Mouse (Mus musculus): ENCODE measurements around the gene Ntng1. TPM values are rescaled to one million over a fixed set of nuclear protein-coding genes. Genes with fewer than 3 reads are reported as not detected.
A peak's percentile ranks its signal among the peaks of the same experiment; 100 is the strongest.

Gene Ntng1
- polyA plus RNA-seq, 1 experiment: 0.31 TPM

DNA sequence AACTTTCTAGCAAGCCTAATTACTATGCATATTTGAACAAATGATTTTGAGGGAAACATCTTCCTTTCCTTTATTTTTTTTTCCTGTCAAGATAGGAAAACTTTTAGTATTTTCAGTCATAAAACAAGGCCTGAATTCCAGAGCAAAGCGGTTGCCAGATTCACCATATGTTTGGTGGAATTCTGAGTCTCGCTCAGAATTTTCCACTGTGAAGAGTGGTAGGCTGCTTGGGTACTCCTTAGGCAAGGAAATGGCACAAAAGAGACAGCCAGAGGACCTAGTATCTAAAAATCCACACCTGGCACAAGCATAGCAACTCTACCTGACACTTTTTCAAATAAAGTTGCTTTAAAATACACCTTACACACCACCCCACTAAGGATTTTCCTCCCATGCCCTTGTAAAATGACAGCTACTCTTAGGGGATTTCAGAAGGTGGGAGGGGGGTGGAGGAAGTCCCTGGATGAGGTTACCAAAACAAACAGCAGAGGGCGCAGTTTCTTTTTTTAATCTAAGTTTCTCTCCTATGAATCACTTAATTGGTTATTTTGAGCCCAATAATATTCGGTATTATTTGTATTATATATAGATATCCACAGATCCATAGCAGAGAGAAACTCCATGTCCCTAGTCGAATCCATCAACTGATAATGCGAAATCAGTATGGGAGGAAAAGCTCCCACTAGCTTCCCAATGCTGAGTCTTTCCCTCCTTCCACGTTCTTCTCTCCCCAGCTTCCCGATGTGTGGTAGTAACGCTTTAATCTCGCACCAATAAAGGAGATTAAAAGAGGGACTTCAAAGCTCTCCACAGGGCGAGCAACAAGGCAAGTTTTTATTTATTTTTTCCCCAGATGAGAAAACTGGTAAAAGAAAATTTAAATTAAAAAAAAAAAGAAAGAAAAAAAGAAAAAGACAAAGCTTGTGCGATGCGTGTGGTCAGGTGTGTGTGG, 2.2 kb downstream of the Ntng1 start:
- WGBS: 4% methylated on average over 13 of the region's 13 CpGs
- no peaks in the 10 kb centered on the region for H3K36me3 ChIP-seq (ENCODE audit: control insufficient read depth, insufficient read depth, low read length)
- TF ChIP-seq CTCF (conservative IDR thresholded peaks at IDR 0.05; ENCODE audit: insufficient read depth, insufficient read length, low read depth, low read length): peak; percentile 28; the same call in 1 of the 2 replicates
- no peak for TF ChIP-seq POLR2A (IDR thresholded peaks at IDR 0.05; ENCODE audit: low read depth, low read length)
- peak overlapping the region; percentile 57; the same call in 1 of the 2 replicates for H3K4me3 ChIP-seq (ENCODE audit: insufficient read depth, low read depth, low read length)
- H3K27me3 ChIP-seq (replicated peaks; ENCODE audit: control insufficient read depth, insufficient read depth, low read length): peaks cover 7% of the 10 kb centered on the region
- peak; percentile 49 for DNase-seq
- no peak overlapping the region for H3K27ac ChIP-seq (ENCODE audit: insufficient read depth, low read depth, low read length)
- no peaks in the 10 kb centered on the region for H3K4me1 ChIP-seq (ENCODE audit: control insufficient read depth, insufficient read depth, low read length)

- Histone ChIP-seq H3K36me3 (ENCODE audit: control insufficient read depth, insufficient read depth, low read length) (no peaks in the 10 kb centered on the region), H3K4me3 (ENCODE audit: insufficient read depth, low read depth, low read length) (no peak overlapping the region), H3K27me3 (replicated peaks; ENCODE audit: control insufficient read depth, insufficient read depth, low read length) (no peaks in the 10 kb centered on the region; the same call in 1 of the 2 replicates), H3K27ac (ENCODE audit: insufficient read depth, low read depth, low read length) (no peak overlapping the region), H3K4me1 (ENCODE audit: control insufficient read depth, insufficient read depth, low read length) (no peaks in the 10 kb centered on the region)
- WGBS: 16% methylated on average over 1 of the region's 1 CpGs
- TF ChIP-seq CTCF (conservative IDR thresholded peaks at IDR 0.05; ENCODE audit: insufficient read depth, insufficient read length, low read depth, low read length) (no peak), POLR2A (IDR thresholded peaks at IDR 0.05; ENCODE audit: low read depth, low read length) (no peak)
- no peak for DNase-seq
These were observed 7.7 kb downstream of the Ntng1 start for GRCm38 (mm10) chr3:110136115-110136514.

- WGBS: 77% methylated on average over 9 of the region's 9 CpGs
- no peaks in the 10 kb centered on the region for H3K36me3 ChIP-seq (ENCODE audit: control insufficient read depth, insufficient read depth, low read length)
- TF ChIP-seq POLR2A (IDR thresholded peaks at IDR 0.05; ENCODE audit: low read depth, low read length) (no peak), CTCF (conservative IDR thresholded peaks at IDR 0.05; ENCODE audit: insufficient read depth, insufficient read length, low read depth, low read length) (no peak)
- DNase-seq: no peak
- no peak overlapping the region for H3K27ac ChIP-seq (ENCODE audit: insufficient read depth, low read depth, low read length)
- H3K4me1 ChIP-seq (ENCODE audit: control insufficient read depth, insufficient read depth, low read length): no peaks in the 10 kb centered on the region
- no peaks in the 10 kb centered on the region; the same call in 1 of the 2 replicates for H3K27me3 ChIP-seq (replicated peaks; ENCODE audit: control insufficient read depth, insufficient read depth, low read length)
- H3K4me3 ChIP-seq (ENCODE audit: insufficient read depth, low read depth, low read length): no peak overlapping the region
These were observed 10.7 kb downstream of the Ntng1 start for GRCm38 (mm10) chr3:110133150-110133549.

GRCm38 (mm10) chr3:110132289-110132688, 11.5 kb downstream of the Ntng1 start:
- Histone ChIP-seq H3K4me1 (ENCODE audit: control insufficient read depth, insufficient read depth, low read length) (no peaks in the 10 kb centered on the region), H3K27me3 (replicated peaks; ENCODE audit: control insufficient read depth, insufficient read depth, low read length) (no peaks in the 10 kb centered on the region; the same call in 1 of the 2 replicates), H3K36me3 (ENCODE audit: control insufficient read depth, insufficient read depth, low read length) (no peaks in the 10 kb centered on the region), H3K4me3 (ENCODE audit: insufficient read depth, low read depth, low read length) (no peak overlapping the region), H3K27ac (ENCODE audit: insufficient read depth, low read depth, low read length) (no peak overlapping the region)
- no peak for DNase-seq
- TF ChIP-seq CTCF (conservative IDR thresholded peaks at IDR 0.05; ENCODE audit: insufficient read depth, insufficient read length, low read depth, low read length): no peak
- TF ChIP-seq POLR2A (IDR thresholded peaks at IDR 0.05; ENCODE audit: low read depth, low read length): no peak
- 85% methylated on average over 8 of the region's 8 CpGs for WGBS

- H3K36me3 ChIP-seq (ENCODE audit: control insufficient read depth, insufficient read depth, low read length): no peaks in the 10 kb centered on the region
- no peaks in the 10 kb centered on the region for H3K4me1 ChIP-seq (ENCODE audit: control insufficient read depth, insufficient read depth, low read length)
- 62% methylated on average over 18 of the region's 18 CpGs for WGBS
- H3K4me3 ChIP-seq (ENCODE audit: insufficient read depth, low read depth, low read length): no peak overlapping the region
- no peaks in the 10 kb centered on the region; the same call in 1 of the 2 replicates for H3K27me3 ChIP-seq (replicated peaks; ENCODE audit: control insufficient read depth, insufficient read depth, low read length)
- no peak for DNase-seq
- no peak overlapping the region for H3K27ac ChIP-seq (ENCODE audit: insufficient read depth, low read depth, low read length)
- TF ChIP-seq POLR2A (IDR thresholded peaks at IDR 0.05; ENCODE audit: low read depth, low read length) (no peak), CTCF (conservative IDR thresholded peaks at IDR 0.05; ENCODE audit: insufficient read depth, insufficient read length, low read depth, low read length) (no peak)
These were observed 12.5 kb downstream of the Ntng1 start for GRCm38 (mm10) chr3:110131043-110131891.

GRCm38 (mm10) chr3:110129607-110130006, 14.2 kb downstream of the Ntng1 start:
- Histone ChIP-seq H3K4me3 (ENCODE audit: insufficient read depth, low read depth, low read length) (no peak overlapping the region), H3K36me3 (ENCODE audit: control insufficient read depth, insufficient read depth, low read length) (no peaks in the 10 kb centered on the region), H3K4me1 (ENCODE audit: control insufficient read depth, insufficient read depth, low read length) (no peaks in the 10 kb centered on the region), H3K27me3 (replicated peaks; ENCODE audit: control insufficient read depth, insufficient read depth, low read length) (no peaks in the 10 kb centered on the region; the same call in 1 of the 2 replicates), H3K27ac (ENCODE audit: insufficient read depth, low read depth, low read length) (no peak overlapping the region)
- TF ChIP-seq POLR2A (IDR thresholded peaks at IDR 0.05; ENCODE audit: low read depth, low read length) (no peak), CTCF (conservative IDR thresholded peaks at IDR 0.05; ENCODE audit: insufficient read depth, insufficient read length, low read depth, low read length) (no peak)
- 71% methylated on average over 6 of the region's 6 CpGs for WGBS
- no peak for DNase-seq

Data from kidney, adult 2 months (tissue).